Comparison of ENCODE assay signal across 7 mouse cellular contexts in genomic region chr9:41464057-41464685, GRCm38 (mm10).
A peak's percentile ranks its signal among the peaks of the same experiment; 100 is the strongest.
DNase-seq lines count a peak whose midpoint lies in the region; ATAC-seq and TF ChIP-seq lines count a peak whose summit lies in the region.

No protein-coding gene starts in this region.

- H3K4me1 ChIP-seq in cerebellum, adult 2 months (ENCODE audit: control insufficient read depth, insufficient read depth, low read length), result no peaks in the 10 kb centered on the region; the same call in 1 of the 2 replicates
- peaks cover 13% of the 10 kb centered on the region for H3K4me1 ChIP-seq in forebrain, embryonic 12.5 days
- peaks cover 5% of the 10 kb centered on the region for H3K4me1 ChIP-seq in neural tube, embryonic 14.5 days (ENCODE audit: control insufficient read depth, insufficient read depth, low read length)
- H3K4me1 ChIP-seq in lung, adult 2 months (ENCODE audit: control insufficient read depth, insufficient read depth, low read length), result no peaks in the 10 kb centered on the region

- peak overlapping the region; percentile 71; the same call in 1 of the 2 replicates for H3K27ac ChIP-seq in cerebellum, adult 2 months (ENCODE audit: insufficient read depth, low read length)
- H3K27ac ChIP-seq in forebrain, embryonic 12.5 days, result peak overlapping the region; percentile 46
- peak overlapping the region; percentile 69 for H3K27ac ChIP-seq in neural tube, embryonic 14.5 days (ENCODE audit: low read depth, low read length)

- peak; percentile 57; the same call in 1 of the 2 replicates for ATAC-seq in forebrain, embryonic 12.5 days (ENCODE audit: low FRiP score)
- ATAC-seq in neural tube, embryonic 14.5 days (ENCODE audit: low read depth), result peak; percentile 89

- no peaks in the 10 kb centered on the region for H3K36me3 ChIP-seq in forebrain, embryonic 12.5 days (replicated peaks)
- no peaks in the 10 kb centered on the region for H3K36me3 ChIP-seq in neural tube, embryonic 14.5 days (ENCODE audit: control insufficient read depth, insufficient read depth, low read length)

- H3K4me2 ChIP-seq in forebrain, embryonic 12.5 days, result no peak overlapping the region
- H3K4me2 ChIP-seq in neural tube, embryonic 14.5 days (ENCODE audit: low read depth, low read length), result no peak overlapping the region

- no peaks in the 10 kb centered on the region; the same call in 1 of the 2 replicates for H3K27me3 ChIP-seq in cerebellum, adult 2 months (ENCODE audit: control insufficient read depth, insufficient read depth, low read length)
- H3K27me3 ChIP-seq in forebrain, embryonic 12.5 days, result no peaks in the 10 kb centered on the region
- no peaks in the 10 kb centered on the region for H3K27me3 ChIP-seq in neural tube, embryonic 14.5 days (ENCODE audit: control insufficient read depth, insufficient read depth, low read length)

- no peak overlapping the region for H3K4me3 ChIP-seq in cerebellum, adult 2 months (replicated peaks; ENCODE audit: insufficient read depth, low read depth, low read length)
- no peak overlapping the region for H3K4me3 ChIP-seq in forebrain, embryonic 12.5 days (replicated peaks)
- no peak overlapping the region for H3K4me3 ChIP-seq in neural tube, embryonic 14.5 days (ENCODE audit: low read depth, low read length)
- no peak overlapping the region for H3K4me3 ChIP-seq in lung, adult 2 months (replicated peaks; ENCODE audit: extremely low read depth, low read depth, low read length)

- WGBS in cerebellum, adult 2 months, result 12% methylated on average over 8 of the region's 8 CpGs
- WGBS in forebrain, embryonic 12.5 days, result 51% methylated on average over 8 of the region's 8 CpGs
- WGBS in neural tube, embryonic 14.5 days, result 33% methylated on average over 8 of the region's 8 CpGs
- WGBS in lung, adult 2 months, result 72% methylated on average over 8 of the region's 8 CpGs

- no peak for TF ChIP-seq CTCF in cerebellum, adult 2 months (IDR thresholded peaks at IDR 0.05; ENCODE audit: borderline replicate concordance, insufficient read depth, low read depth, low read length)
- no peak for TF ChIP-seq CTCF in lung, adult 2 months (IDR thresholded peaks at IDR 0.05; ENCODE audit: insufficient read depth, low read length)

- no peak for TF ChIP-seq POLR2A in cerebellum, adult 2 months (IDR thresholded peaks at IDR 0.05; ENCODE audit: borderline replicate concordance, insufficient read depth, low read length)
- no peak for TF ChIP-seq POLR2A in lung, adult 2 months (IDR thresholded peaks at IDR 0.05; ENCODE audit: borderline replicate concordance, extremely low read depth, low read depth, low read length)

- DNase-seq in cerebellum, adult 2 months, result peak; percentile 45 to 65
- DNase-seq in layer of hippocampus, postnatal 25 days (ENCODE audit: extremely low spot score in 1 of 2, low spot score in 1 of 2), result peak; percentile 20 to 47
- no peak for DNase-seq in lung, adult 2 months
- DNase-seq in c-Kit-positive CD71-positive TER-119-positive erythroid progenitor cells, embryonic 14.5 days (ENCODE audit: low spot score), result no peak
- no peak for DNase-seq in adrenal gland, postnatal 10 days

- H3K9me3 ChIP-seq in forebrain, embryonic 12.5 days, result no peaks in the 10 kb centered on the region
- no peaks in the 10 kb centered on the region for H3K9me3 ChIP-seq in neural tube, embryonic 14.5 days (ENCODE audit: control insufficient read depth, low read length)

- H3K9ac ChIP-seq in forebrain, embryonic 12.5 days, result 0 out of 2 replicates have a peak overlapping the region, but pooled peaks have one; percentile 21
- no peak overlapping the region for H3K9ac ChIP-seq in neural tube, embryonic 14.5 days (replicated peaks; ENCODE audit: low read depth, low read length)

Comparison
In these comparisons a context has a peak if more than half of its experiments do, and no peak if none do; other contexts are left out.
1. DNase-seq: peak in cerebellum, adult 2 months (2 of 2) and layer of hippocampus, postnatal 25 days (2 of 2); none in lung, adult 2 months (single experiment), c-Kit-positive CD71-positive TER-119-positive erythroid progenitor cells, embryonic 14.5 days (single experiment) and adrenal gland, postnatal 10 days (single experiment).
2. Peak in every context shown above with its lines, with median percentiles within 50 percentile points of each other: H3K27ac ChIP-seq.